Mouse (Mus musculus): ENCODE results near the gene Stk10. TPM values are rescaled to one million over a fixed set of nuclear protein-coding genes. Genes with fewer than 3 reads are reported as not detected.

The Stk10 gene
- polyA plus RNA-seq, 1 experiment from 2014 or later: 2.4 TPM

GRCm38 (mm10) chr11:32590205-32590604, 57.1 kb downstream of the Stk10 start:
- H3K4me3 ChIP-seq (ENCODE audit: low read depth, low read length): no peak overlapping the region
- no peak for ATAC-seq (ENCODE audit: insufficient read depth, low FRiP score, low TSS enrichment)
- no peak overlapping the region for H3K27ac ChIP-seq (ENCODE audit: low read depth, low read length)
- no peak overlapping the region for H3K9ac ChIP-seq (ENCODE audit: low read length)
- no peak overlapping the region for H3K4me2 ChIP-seq (ENCODE audit: low read depth)
- H3K4me1 ChIP-seq (ENCODE audit: control insufficient read depth, insufficient read depth, low read length): no peaks in the 10 kb centered on the region
- WGBS: 89% methylated on average over 6 of the region's 6 CpGs
- no peaks in the 10 kb centered on the region for H3K27me3 ChIP-seq (ENCODE audit: control insufficient read depth, insufficient read depth, low read length)
- no peak for DNase-seq (ENCODE audit: low spot score)
- H3K9me3 ChIP-seq (ENCODE audit: control insufficient read depth, low read length): no peaks in the 10 kb centered on the region
- no peaks in the 10 kb centered on the region for H3K36me3 ChIP-seq (ENCODE audit: control insufficient read depth, insufficient read depth, low read length)

GRCm38 (mm10) chr11:32591921-32592850, 59.1 kb downstream of the Stk10 start:
- Histone ChIP-seq H3K4me1 (ENCODE audit: control insufficient read depth, insufficient read depth, low read length) (no peaks in the 10 kb centered on the region), H3K9ac (ENCODE audit: low read length) (no peak overlapping the region), H3K36me3 (ENCODE audit: control insufficient read depth, insufficient read depth, low read length) (no peaks in the 10 kb centered on the region), H3K4me3 (ENCODE audit: low read depth, low read length) (no peak overlapping the region), H3K4me2 (ENCODE audit: low read depth) (no peak overlapping the region), H3K9me3 (ENCODE audit: control insufficient read depth, low read length) (no peaks in the 10 kb centered on the region), H3K27ac (ENCODE audit: low read depth, low read length) (no peak overlapping the region), H3K27me3 (ENCODE audit: control insufficient read depth, insufficient read depth, low read length) (no peaks in the 10 kb centered on the region)
- ATAC-seq (ENCODE audit: insufficient read depth, low FRiP score, low TSS enrichment) (no peak), DNase-seq (ENCODE audit: low spot score) (no peak)
- 72% methylated on average over 12 of the region's 12 CpGs for WGBS

- Histone ChIP-seq H3K9me3 (ENCODE audit: control insufficient read depth, low read length) (no peaks in the 10 kb centered on the region), H3K4me1 (ENCODE audit: control insufficient read depth, insufficient read depth, low read length) (no peaks in the 10 kb centered on the region), H3K4me3 (ENCODE audit: low read depth, low read length) (no peak overlapping the region), H3K36me3 (ENCODE audit: control insufficient read depth, insufficient read depth, low read length) (no peaks in the 10 kb centered on the region), H3K4me2 (ENCODE audit: low read depth) (no peak overlapping the region), H3K9ac (ENCODE audit: low read length) (no peak overlapping the region), H3K27me3 (ENCODE audit: control insufficient read depth, insufficient read depth, low read length) (no peaks in the 10 kb centered on the region), H3K27ac (ENCODE audit: low read depth, low read length) (no peak overlapping the region)
- ATAC-seq (ENCODE audit: insufficient read depth, low FRiP score, low TSS enrichment): no peak
- 87% methylated on average over 7 of the region's 7 CpGs for WGBS
- DNase-seq (ENCODE audit: low spot score): no peak
Observed at GRCm38 (mm10) chr11:32593081-32593480, 60.0 kb downstream of the Stk10 start.

GRCm38 (mm10) chr11:32594122-32594521, 61.0 kb downstream of the Stk10 start:
- Histone ChIP-seq H3K27me3 (ENCODE audit: control insufficient read depth, insufficient read depth, low read length) (no peaks in the 10 kb centered on the region), H3K4me3 (ENCODE audit: low read depth, low read length) (no peak overlapping the region), H3K27ac (ENCODE audit: low read depth, low read length) (no peak overlapping the region), H3K9me3 (ENCODE audit: control insufficient read depth, low read length) (no peaks in the 10 kb centered on the region), H3K4me2 (ENCODE audit: low read depth) (no peak overlapping the region), H3K9ac (ENCODE audit: low read length) (no peak overlapping the region), H3K4me1 (ENCODE audit: control insufficient read depth, insufficient read depth, low read length) (no peaks in the 10 kb centered on the region), H3K36me3 (ENCODE audit: control insufficient read depth, insufficient read depth, low read length) (no peaks in the 10 kb centered on the region)
- DNase-seq (ENCODE audit: low spot score) (no peak), ATAC-seq (ENCODE audit: insufficient read depth, low FRiP score, low TSS enrichment) (no peak)
- 85% methylated on average over 4 of the region's 4 CpGs for WGBS

- 91% methylated on average over 6 of the region's 6 CpGs for WGBS
- Histone ChIP-seq H3K36me3 (ENCODE audit: control insufficient read depth, insufficient read depth, low read length) (no peaks in the 10 kb centered on the region), H3K9me3 (ENCODE audit: control insufficient read depth, low read length) (no peaks in the 10 kb centered on the region), H3K4me3 (ENCODE audit: low read depth, low read length) (no peak overlapping the region), H3K4me1 (ENCODE audit: control insufficient read depth, insufficient read depth, low read length) (no peaks in the 10 kb centered on the region), H3K27me3 (ENCODE audit: control insufficient read depth, insufficient read depth, low read length) (no peaks in the 10 kb centered on the region), H3K9ac (ENCODE audit: low read length) (no peak overlapping the region), H3K27ac (ENCODE audit: low read depth, low read length) (no peak overlapping the region), H3K4me2 (ENCODE audit: low read depth) (no peak overlapping the region)
- ATAC-seq (ENCODE audit: insufficient read depth, low FRiP score, low TSS enrichment): no peak
- no peak for DNase-seq (ENCODE audit: low spot score)
Observed at GRCm38 (mm10) chr11:32600371-32600770, 67.3 kb downstream of the Stk10 start.

- H3K4me1 ChIP-seq (ENCODE audit: control insufficient read depth, insufficient read depth, low read length): no peaks in the 10 kb centered on the region
- no peak overlapping the region for H3K4me2 ChIP-seq (ENCODE audit: low read depth)
- DNase-seq (ENCODE audit: low spot score): no peak
- H3K9ac ChIP-seq (ENCODE audit: low read length): no peak overlapping the region
- no peaks in the 10 kb centered on the region for H3K36me3 ChIP-seq (ENCODE audit: control insufficient read depth, insufficient read depth, low read length)
- no peak overlapping the region for H3K4me3 ChIP-seq (ENCODE audit: low read depth, low read length)
- H3K27me3 ChIP-seq (ENCODE audit: control insufficient read depth, insufficient read depth, low read length): no peaks in the 10 kb centered on the region
- ATAC-seq (ENCODE audit: insufficient read depth, low FRiP score, low TSS enrichment): no peak
- no peak overlapping the region for H3K27ac ChIP-seq (ENCODE audit: low read depth, low read length)
- 39% methylated on average over 12 of the region's 12 CpGs for WGBS
- H3K9me3 ChIP-seq (ENCODE audit: control insufficient read depth, low read length): no peaks in the 10 kb centered on the region
Observed at GRCm38 (mm10) chr11:32601528-32602323, 68.6 kb downstream of the Stk10 start.

GRCm38 (mm10) chr11:32604663-32605062, 71.6 kb downstream of the Stk10 start:
- DNase-seq (ENCODE audit: low spot score) (no peak), ATAC-seq (ENCODE audit: insufficient read depth, low FRiP score, low TSS enrichment) (no peak)
- Histone ChIP-seq H3K4me3 (ENCODE audit: low read depth, low read length) (no peak overlapping the region), H3K9ac (ENCODE audit: low read length) (no peak overlapping the region), H3K4me2 (ENCODE audit: low read depth) (no peak overlapping the region), H3K27ac (ENCODE audit: low read depth, low read length) (no peak overlapping the region), H3K27me3 (ENCODE audit: control insufficient read depth, insufficient read depth, low read length) (no peaks in the 10 kb centered on the region), H3K9me3 (ENCODE audit: control insufficient read depth, low read length) (no peaks in the 10 kb centered on the region), H3K36me3 (ENCODE audit: control insufficient read depth, insufficient read depth, low read length) (no peaks in the 10 kb centered on the region), H3K4me1 (ENCODE audit: control insufficient read depth, insufficient read depth, low read length) (no peaks in the 10 kb centered on the region)
- WGBS: 76% methylated on average over 4 of the region's 4 CpGs

GRCm38 (mm10) chr11:32605131-32605860, 72.2 kb downstream of the Stk10 start:
- Histone ChIP-seq H3K4me3 (ENCODE audit: low read depth, low read length) (no peak overlapping the region), H3K4me1 (ENCODE audit: control insufficient read depth, insufficient read depth, low read length) (no peaks in the 10 kb centered on the region), H3K27ac (ENCODE audit: low read depth, low read length) (no peak overlapping the region), H3K9me3 (ENCODE audit: control insufficient read depth, low read length) (no peaks in the 10 kb centered on the region), H3K36me3 (ENCODE audit: control insufficient read depth, insufficient read depth, low read length) (no peaks in the 10 kb centered on the region), H3K9ac (ENCODE audit: low read length) (no peak overlapping the region), H3K27me3 (ENCODE audit: control insufficient read depth, insufficient read depth, low read length) (no peaks in the 10 kb centered on the region), H3K4me2 (ENCODE audit: low read depth) (no peak overlapping the region)
- no peak for ATAC-seq (ENCODE audit: insufficient read depth, low FRiP score, low TSS enrichment)
- no peak for DNase-seq (ENCODE audit: low spot score)
- WGBS: 72% methylated on average over 7 of the region's 7 CpGs

All from neural tube, embryonic 11.5 days (tissue).